Mouse (Mus musculus) MEL (cell line): ENCODE measurements around the gene Larp7. TPM values are rescaled to one million over a fixed set of nuclear protein-coding genes. Genes with fewer than 3 reads are reported as not detected.

Experiments
- DNase-seq: peaks from one replicate; pipeline ENCODE4 v3.0.0; 2011; ENCODE audit warnings: low read depth, low spot score
- H3K27ac ChIP-seq: 2 replicates; pipeline ENCODE4 v1.5.1; 2012; ENCODE audit warnings: low read depth, mild to moderate bottlenecking, control low read depth, low read length, moderate library complexity; ENCODE audit not compliant: control insufficient read depth
- H3K27me3 ChIP-seq, 2 experiments: fragments of 150-350 bp in 1 of 2; sonication (generic) in 1 of 2; 2 replicates each; pipeline ENCODE4 v1.6.1; 2012; ENCODE audit warnings: low read length in 2 of 2, mild to moderate bottlenecking in 2 of 2, improper control_type of control experiment in 1 of 2, moderate library complexity in 1 of 2; ENCODE audit not compliant: insufficient read depth in 2 of 2, control insufficient read depth in 1 of 2
- H3K36me3 ChIP-seq, 2 experiments: 2 replicates each; pipeline ENCODE4 v1.6.1; 2012 to 2014; ENCODE audit warnings: low read length in 2 of 2, improper control_type of control experiment in 1 of 2, inconsistent platforms in 1 of 2, mild to moderate bottlenecking in 1 of 2; ENCODE audit not compliant: insufficient read depth in 2 of 2, control insufficient read depth in 1 of 2
- H3K4me1 ChIP-seq, 2 experiments: fragments of 150-350 bp in 1 of 2; sonication (generic) in 1 of 2; 2 replicates each; pipeline ENCODE4 v1.6.1; 2012; ENCODE audit warnings: low read length in 2 of 2, improper control_type of control experiment in 1 of 2, mild to moderate bottlenecking in 1 of 2; ENCODE audit not compliant: insufficient read depth in 2 of 2, control insufficient read depth in 1 of 2
- H3K4me3 ChIP-seq, 2 experiments: fragments of 150-350 bp in 1 of 2; sonication (generic) in 1 of 2; 2 replicates each; pipeline ENCODE4 v1.5.1; 2012; ENCODE audit warnings: low read depth in 2 of 2, low read length in 2 of 2, mild to moderate bottlenecking in 2 of 2, moderate library complexity in 2 of 2, control low read depth in 1 of 2, improper control_type of control experiment in 1 of 2; ENCODE audit not compliant: control insufficient read depth in 1 of 2, insufficient read depth in 1 of 2
- H3K79me2 ChIP-seq: 2 replicates; pipeline ENCODE4 v1.6.1; 2012; ENCODE audit warnings: mild to moderate bottlenecking, low read length, moderate library complexity; ENCODE audit not compliant: control insufficient read depth, poor library complexity, insufficient read depth
- H3K9ac ChIP-seq: 2 replicates; pipeline ENCODE4 v1.6.1; 2012; ENCODE audit warnings: low read depth, mild to moderate bottlenecking, control low read depth, low read length, moderate library complexity; ENCODE audit not compliant: control insufficient read depth, poor library complexity, severe bottlenecking
- H3K9me3 ChIP-seq: fragments of 150-350 bp; sonication (generic); replicated peaks from 2 replicates; pipeline ENCODE4 v1.6.1; 2012; ENCODE audit warnings: mild to moderate bottlenecking, low read length, improper control_type of control experiment, moderate library complexity; ENCODE audit not compliant: insufficient read depth
- CHD1 ChIP-seq: IDR thresholded peaks from 2 replicates; pipeline ENCODE4 v1.6.1; 2012; ENCODE audit warnings: low read depth, mild to moderate bottlenecking, inconsistent platforms, low read length, improper control_type of control experiment
- E2F4 ChIP-seq: IDR thresholded peaks from 2 replicates; pipeline ENCODE4 v1.6.1; 2011; ENCODE audit warnings: low read depth, low read length, improper control_type of control experiment, borderline replicate concordance
- ETS1 ChIP-seq: IDR thresholded peaks from 2 replicates; pipeline ENCODE4 v1.6.1; 2012; ENCODE audit warnings: low read depth, mild to moderate bottlenecking, inconsistent platforms, low read length, improper control_type of control experiment, moderate library complexity
- GABPA ChIP-seq: IDR thresholded peaks from 2 replicates; pipeline ENCODE4 v1.6.1; 2012; ENCODE audit warnings: low read depth, mild to moderate bottlenecking, inconsistent platforms, low read length, improper control_type of control experiment, moderate library complexity
- JUND ChIP-seq: IDR thresholded peaks from 2 replicates; pipeline ENCODE4 v1.6.1; 2011; ENCODE audit warnings: low read depth, mild to moderate bottlenecking, improper control_type of control experiment, low read length
- KAT2A ChIP-seq: conservative IDR thresholded peaks from 2 replicates; pipeline ENCODE4 v1.6.1; 2012; ENCODE audit warnings: low read depth, low read length, improper control_type of control experiment, inconsistent platforms
- MAX ChIP-seq: IDR thresholded peaks from 2 replicates; pipeline ENCODE4 v1.6.1; 2011; ENCODE audit warnings: low read length, improper control_type of control experiment
- MEF2A ChIP-seq: IDR thresholded peaks from 2 replicates; pipeline ENCODE4 v1.6.1; 2014; ENCODE audit warnings: low read depth, mild to moderate bottlenecking, inconsistent platforms, low read length, improper control_type of control experiment; ENCODE audit not compliant: poor library complexity, insufficient replicate concordance, severe bottlenecking; ENCODE audit errors: extremely low read depth
- MYB ChIP-seq: IDR thresholded peaks from 2 replicates; pipeline ENCODE4 v1.6.1; 2011; ENCODE audit warnings: mild to moderate bottlenecking, low read depth, low read length, improper control_type of control experiment
- NELFE ChIP-seq: IDR thresholded peaks from 2 replicates; pipeline ENCODE4 v1.6.1; 2011; ENCODE audit warnings: low read depth, low read length, improper control_type of control experiment
- NRF1 ChIP-seq: IDR thresholded peaks from 2 replicates; pipeline ENCODE4 v1.6.1; 2014; ENCODE audit warnings: low read depth, mild to moderate bottlenecking, inconsistent platforms, low read length, improper control_type of control experiment, moderate library complexity; ENCODE audit not compliant: poor library complexity, insufficient read depth, severe bottlenecking
- POLR2AphosphoS5 ChIP-seq: IDR thresholded peaks from 2 replicates; pipeline ENCODE4 v1.6.1; 2012; ENCODE audit warnings: low read depth, borderline replicate concordance, mild to moderate bottlenecking, inconsistent platforms, low read length, moderate library complexity, mixed read lengths
- RAD21 ChIP-seq: IDR thresholded peaks from 2 replicates; pipeline ENCODE4 v1.6.1; 2011; ENCODE audit warnings: mild to moderate bottlenecking, low read depth, low read length, improper control_type of control experiment
- RCOR1 ChIP-seq: IDR thresholded peaks from 2 replicates; pipeline ENCODE4 v1.6.1; 2012; ENCODE audit warnings: low read depth, mild to moderate bottlenecking, inconsistent platforms, low read length, improper control_type of control experiment
- SMC3 ChIP-seq: IDR thresholded peaks from 2 replicates; pipeline ENCODE4 v1.6.1; 2011; ENCODE audit warnings: low read depth, low read length, improper control_type of control experiment
- USF1 ChIP-seq: IDR thresholded peaks from 2 replicates; pipeline ENCODE4 v1.6.1; 2014; ENCODE audit warnings: low read depth, mild to moderate bottlenecking, inconsistent platforms, low read length, improper control_type of control experiment, moderate library complexity
- USF2 ChIP-seq, 2 experiments: IDR thresholded peaks; 2 replicates each; pipeline ENCODE4 v1.6.1; 2011 to 2012; ENCODE audit warnings: improper control_type of control experiment in 2 of 2, low read length in 2 of 2, borderline replicate concordance in 1 of 2, inconsistent platforms in 1 of 2, low read depth in 1 of 2, mild to moderate bottlenecking in 1 of 2; ENCODE audit not compliant: insufficient read depth in 1 of 2
- ZC3H11A ChIP-seq: IDR thresholded peaks from 2 replicates; pipeline ENCODE4 v1.6.1; 2012; ENCODE audit warnings: low read depth, mild to moderate bottlenecking, inconsistent platforms, low read length, improper control_type of control experiment
- ZKSCAN1 ChIP-seq: IDR thresholded peaks from 2 replicates; pipeline ENCODE4 v1.6.1; 2012; ENCODE audit warnings: low read depth, mild to moderate bottlenecking, inconsistent platforms, low read length, improper control_type of control experiment, moderate library complexity
- polyA plus RNA-seq, 2 experiments: library from polyadenylated mRNA; stranded (reverse) in 1 of 2; unstranded in 1 of 2; fragments of >175 nt in 1 of 2; fragments of >200 nt in 1 of 2; gene quantifications; 2 replicates each; pipeline versions ENCODE4 v1.2.1 to v1.2.4; 2012; ENCODE audit warnings: low replicate concordance in 2 of 2, low read depth in 1 of 2; ENCODE audit not compliant: insufficient read length in 2 of 2, insufficient read depth in 1 of 2, missing spikeins in 1 of 2
- total RNA-seq: library from RNA; depleted of rRNA; stranded (reverse); fragments of 300-350 nt; gene quantifications from 2 replicates; pipeline ENCODE4 v1.2.3, GENCODE M21; 2012

Larp7 gene
- total and polyA plus RNA-seq, 3 experiments: 50.5 to 252 (median 61.3) TPM

DNA sequence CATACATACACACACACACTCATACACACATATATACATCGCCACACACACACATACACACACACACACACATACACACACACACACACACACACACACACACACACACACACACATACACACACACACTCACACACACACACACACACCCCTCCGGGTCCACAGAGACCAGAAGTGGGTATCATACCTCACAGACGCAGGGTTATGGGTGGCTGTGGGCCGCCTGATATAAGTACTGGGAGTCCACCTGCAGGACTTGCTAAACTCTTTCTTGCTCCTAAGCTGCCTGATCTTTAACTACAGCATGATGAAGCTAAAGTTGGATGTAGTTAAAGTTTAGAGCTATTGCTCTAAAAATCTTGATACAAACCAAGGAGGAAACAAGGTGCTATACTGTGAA lies 23.3 kb downstream of the Larp7 start:
- TF ChIP-seq MEF2A: no peak
- DNase-seq: no peak
- Histone ChIP-seq H3K79me2 (no peaks in the 10 kb centered on the region), H3K27ac (no peak overlapping the region), H3K36me3 (no peaks in the 10 kb centered on the region), H3K9me3 (no peaks in the 10 kb centered on the region), H3K27me3 (no peaks in the 10 kb centered on the region), H3K4me3 (no peak overlapping the region), H3K9ac (no peak overlapping the region), H3K4me1 (peaks cover 0 to 11% of the 10 kb centered on the region in 2 experiments; a peak in 2 of 4 replicates)

DNA sequence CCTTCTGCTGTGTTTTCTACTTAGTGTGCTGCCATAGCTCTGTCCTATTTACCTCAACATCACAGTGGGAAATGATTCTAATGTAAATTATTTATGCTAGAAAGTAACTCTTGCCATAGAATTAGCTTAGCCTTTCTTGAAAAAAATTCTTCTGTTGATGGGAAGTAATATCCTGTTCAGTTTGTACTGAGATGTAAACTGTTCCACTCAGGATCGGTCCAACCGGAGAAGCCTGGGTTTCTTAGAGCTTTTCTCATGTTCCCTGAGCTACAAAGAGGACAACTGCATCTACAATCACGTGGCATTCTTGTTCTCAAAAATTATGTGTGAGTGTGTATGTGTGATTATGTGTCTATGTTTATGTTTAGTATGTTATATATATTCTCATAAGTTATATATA lies 23.9 kb downstream of the Larp7 start:
- Histone ChIP-seq H3K36me3 (no peaks in the 10 kb centered on the region), H3K79me2 (no peaks in the 10 kb centered on the region), H3K9ac (no peak overlapping the region), H3K4me3 (no peak overlapping the region), H3K4me1 (peaks cover 0 to 11% of the 10 kb centered on the region in 2 experiments; a peak in 2 of 4 replicates), H3K27me3 (no peaks in the 10 kb centered on the region), H3K9me3 (no peaks in the 10 kb centered on the region), H3K27ac (no peak overlapping the region)
- TF ChIP-seq SMC3 (no peak), E2F4 (no peak), NELFE (no peak), ZKSCAN1 (no peak), RCOR1 (no peak), RAD21 (no peak), KAT2A (no peak), MEF2A (no peak), MAX (no peak), JUND (no peak), GABPA (no peak), ETS1 (no peak), MYB (no peak)
- DNase-seq: no peak

DNA sequence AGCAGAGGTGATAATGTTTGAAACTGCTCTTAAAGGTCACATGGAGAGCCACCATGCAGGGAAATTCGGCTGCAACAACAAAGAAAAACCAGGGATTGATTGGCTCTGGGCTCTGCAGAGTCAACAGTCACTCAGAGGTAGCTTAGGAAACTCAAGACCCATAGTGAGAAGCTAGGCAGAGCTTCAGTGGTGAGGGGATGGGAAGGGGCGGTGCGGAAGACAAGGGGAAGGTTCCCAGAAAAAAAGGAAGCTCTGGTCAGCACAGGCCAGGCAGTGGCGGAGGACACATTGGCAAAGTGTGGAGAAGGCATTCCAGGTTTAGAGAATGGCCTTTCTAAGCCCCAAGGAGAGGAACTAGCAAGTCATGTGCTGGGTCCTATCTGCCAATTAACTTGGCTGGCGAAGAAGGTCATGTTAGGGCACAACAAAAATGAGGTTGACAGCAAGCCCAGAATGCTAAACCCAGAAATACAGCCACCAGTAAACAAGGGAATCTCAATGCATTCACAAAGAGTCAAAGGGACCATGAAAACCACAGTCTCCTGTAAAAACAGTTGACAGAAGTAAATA lies 25.6 kb downstream of the Larp7 start:
- no peaks in the 10 kb centered on the region for H3K79me2 ChIP-seq
- H3K9ac ChIP-seq: no peak overlapping the region
- TF ChIP-seq CHD1: no peak
- TF ChIP-seq ETS1: no peak
- peak; percentile 60; the same call in 1 of the 2 replicates for TF ChIP-seq USF1
- no peak for TF ChIP-seq ZC3H11A
- no peak for TF ChIP-seq POLR2AphosphoS5
- peak; percentile 20; the same call in 1 of the 2 replicates for TF ChIP-seq MAX
- TF ChIP-seq USF2 (IDR thresholded peaks at IDR 0.05; ENCODE audit: borderline replicate concordance in 1 of 2, insufficient read depth in 1 of 2, low read depth in 1 of 2, low read length in 2 of 2): no peak
- no peak for TF ChIP-seq GABPA
- TF ChIP-seq NRF1: no peak
- no peaks in the 10 kb centered on the region for H3K36me3 ChIP-seq
- H3K27ac ChIP-seq: no peak overlapping the region
- H3K9me3 ChIP-seq: no peaks in the 10 kb centered on the region
- no peak for DNase-seq
- H3K4me3 ChIP-seq: no peak overlapping the region
- no peaks in the 10 kb centered on the region for H3K27me3 ChIP-seq
- peaks cover 0 to 11% of the 10 kb centered on the region in 2 experiments; a peak in 2 of 4 replicates for H3K4me1 ChIP-seq
